Mouse (Mus musculus): ENCODE measurements at regions not wholly inside any gene's neighbourhood (a gene's known extent, or its start where the extent isn't known, plus 50 kb on each side); places are given as distances from the start of the nearest gene placed in this dataset.
"Not testable (repeated sequence)": the region's sequence is repeated elsewhere in the genome, so short reads cannot be mapped to it uniquely, and the experiment has no call there.

DNA sequence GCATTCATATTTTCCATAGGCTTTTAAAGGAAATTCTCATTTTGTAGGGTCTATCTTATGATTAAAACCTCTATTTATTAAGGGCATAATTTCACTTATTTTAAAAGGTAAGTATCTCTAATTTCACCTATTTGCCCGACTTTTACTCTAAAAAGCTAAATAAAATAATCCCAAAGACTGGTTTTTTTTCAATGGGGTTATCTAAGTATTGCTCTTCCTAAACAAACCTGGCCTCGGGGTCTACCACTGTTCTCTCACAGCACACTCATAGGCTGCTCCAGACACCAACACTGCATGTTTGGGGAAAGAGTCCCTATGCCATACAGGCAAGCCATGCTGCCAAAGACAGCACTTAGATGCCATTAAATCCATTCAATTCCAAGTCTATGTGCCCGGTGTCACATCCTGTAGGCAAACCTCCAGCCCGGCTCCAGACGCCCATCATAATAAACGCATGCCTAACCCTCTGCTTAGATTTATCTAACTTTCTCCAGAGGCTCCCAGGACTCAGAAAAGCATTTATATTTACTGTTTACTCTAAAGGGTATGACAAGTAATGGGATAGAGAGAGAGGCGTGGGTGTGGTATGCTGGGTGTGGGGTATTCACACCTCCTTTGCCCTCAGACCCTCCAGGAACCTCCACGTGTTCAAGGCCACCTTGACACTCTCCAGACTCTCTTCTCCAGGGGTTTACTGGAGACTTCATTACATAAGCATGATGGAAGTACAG, 62.5 kb upstream of the Cpm start:
- DNase-seq, result no peak

DNA sequence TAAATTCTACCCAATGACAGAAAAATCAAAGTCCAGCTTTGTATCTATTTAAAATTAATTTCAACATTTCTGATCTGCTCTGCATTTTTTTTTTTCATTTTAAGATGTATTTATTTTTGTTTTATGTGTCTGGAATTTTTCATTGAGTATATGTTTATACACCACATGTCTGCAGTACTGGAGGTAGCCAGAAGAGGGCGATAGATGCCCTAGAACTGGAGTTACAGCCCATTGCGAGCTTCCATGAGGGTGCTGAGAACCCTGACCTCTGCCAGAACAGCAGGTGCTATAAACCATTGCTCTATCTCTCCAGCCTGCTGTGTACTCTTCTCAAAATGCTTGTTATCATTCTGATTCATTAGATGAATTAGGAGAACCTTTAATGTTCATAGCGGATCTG, 63.1 kb upstream of the Cpm start:
- no peak for DNase-seq

- DNase-seq, result no peak
Measured at GRCm38 (mm10) chr10:117565529-117566086, 63.7 kb upstream of the Cpm start.

DNA sequence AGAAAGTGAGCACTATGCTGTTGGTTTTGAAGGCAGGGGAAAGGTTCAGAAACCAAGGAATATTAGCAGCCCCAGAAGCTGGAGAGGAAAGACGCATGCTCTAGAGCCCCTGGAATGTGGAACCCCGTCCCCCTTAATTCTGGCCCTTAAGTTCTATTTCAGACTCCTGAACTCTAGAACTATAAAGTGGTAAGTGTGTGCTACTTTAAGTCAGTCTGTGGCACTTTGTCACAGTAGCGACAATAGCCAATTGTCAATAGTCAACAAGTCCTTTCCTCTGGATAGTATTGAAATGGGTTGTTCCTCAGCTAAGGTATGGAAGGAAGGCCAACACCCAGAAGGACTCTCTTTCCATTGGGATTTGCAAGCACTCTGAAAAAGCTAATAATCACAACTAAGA, 64.2 kb upstream of the Cpm start:
- DNase-seq, result no peak

DNA sequence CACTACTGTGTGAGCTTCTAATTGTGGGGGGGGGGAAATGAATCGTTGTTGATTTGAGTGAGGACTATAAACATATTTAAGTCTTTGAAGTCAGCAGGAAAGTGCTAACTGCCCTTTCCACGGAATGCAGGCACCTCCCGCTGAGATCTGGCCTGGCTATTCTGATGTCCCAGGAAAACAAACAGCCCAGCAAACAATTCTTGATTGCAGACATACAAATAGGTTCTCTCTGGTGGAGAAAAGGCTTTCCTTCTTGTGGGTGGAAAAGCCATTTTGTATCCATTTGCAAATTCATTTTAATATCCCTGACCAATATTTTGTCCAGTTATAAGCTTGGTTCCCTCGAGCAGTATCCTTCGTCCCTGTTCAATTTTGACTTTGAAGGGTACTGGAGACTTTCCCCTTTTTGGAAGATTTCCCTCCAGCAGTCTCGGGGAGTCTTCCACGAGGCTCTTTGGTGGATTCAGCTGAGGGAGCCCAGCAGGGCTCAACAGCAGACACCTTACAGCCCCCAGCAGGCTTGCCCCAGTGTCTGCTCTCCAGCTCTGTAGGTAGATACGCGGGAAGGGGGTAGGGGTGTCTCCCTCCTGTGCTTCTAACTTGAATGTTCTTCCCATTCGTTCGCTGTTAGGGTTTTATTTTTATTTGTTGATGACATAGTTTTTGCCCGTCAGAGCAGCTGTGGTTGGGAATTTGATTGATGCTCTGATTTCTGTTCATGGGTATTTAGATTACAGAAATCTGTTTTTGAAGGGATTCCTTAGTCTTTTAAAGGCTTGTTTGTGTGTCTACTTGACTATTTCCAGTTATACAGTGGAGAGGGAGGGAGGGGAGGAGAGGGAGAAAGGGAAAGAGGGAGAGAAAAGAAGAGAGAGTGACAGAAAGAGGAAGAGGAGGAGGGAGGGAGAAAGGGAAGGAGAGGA, 64.9 kb upstream of the Cpm start:
- DNase-seq, result no peak

- no peak for DNase-seq
Measured at GRCm38 (mm10) chr10:117563429-117564117, 65.7 kb upstream of the Cpm start.

DNA sequence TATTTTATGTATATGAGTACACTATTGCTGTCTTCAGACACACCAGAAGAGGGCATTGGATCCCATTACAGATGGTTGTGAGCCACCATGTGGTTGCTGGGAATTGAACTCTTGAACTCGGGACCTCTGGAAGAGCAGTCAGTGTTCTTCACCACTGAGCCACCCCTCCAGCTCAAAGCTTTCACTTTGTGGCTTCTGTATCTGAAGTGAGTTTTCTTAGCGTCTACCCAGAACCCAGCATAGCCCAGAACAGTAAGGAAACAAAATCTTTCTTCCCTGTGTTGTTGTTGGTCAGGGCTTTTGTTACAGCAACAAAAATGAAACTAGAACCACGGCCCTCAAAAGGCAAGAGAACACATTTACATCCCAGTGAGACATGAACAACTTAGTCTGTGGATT, 66.5 kb upstream of the Cpm start:
- not testable (repeated sequence) for DNase-seq

DNA sequence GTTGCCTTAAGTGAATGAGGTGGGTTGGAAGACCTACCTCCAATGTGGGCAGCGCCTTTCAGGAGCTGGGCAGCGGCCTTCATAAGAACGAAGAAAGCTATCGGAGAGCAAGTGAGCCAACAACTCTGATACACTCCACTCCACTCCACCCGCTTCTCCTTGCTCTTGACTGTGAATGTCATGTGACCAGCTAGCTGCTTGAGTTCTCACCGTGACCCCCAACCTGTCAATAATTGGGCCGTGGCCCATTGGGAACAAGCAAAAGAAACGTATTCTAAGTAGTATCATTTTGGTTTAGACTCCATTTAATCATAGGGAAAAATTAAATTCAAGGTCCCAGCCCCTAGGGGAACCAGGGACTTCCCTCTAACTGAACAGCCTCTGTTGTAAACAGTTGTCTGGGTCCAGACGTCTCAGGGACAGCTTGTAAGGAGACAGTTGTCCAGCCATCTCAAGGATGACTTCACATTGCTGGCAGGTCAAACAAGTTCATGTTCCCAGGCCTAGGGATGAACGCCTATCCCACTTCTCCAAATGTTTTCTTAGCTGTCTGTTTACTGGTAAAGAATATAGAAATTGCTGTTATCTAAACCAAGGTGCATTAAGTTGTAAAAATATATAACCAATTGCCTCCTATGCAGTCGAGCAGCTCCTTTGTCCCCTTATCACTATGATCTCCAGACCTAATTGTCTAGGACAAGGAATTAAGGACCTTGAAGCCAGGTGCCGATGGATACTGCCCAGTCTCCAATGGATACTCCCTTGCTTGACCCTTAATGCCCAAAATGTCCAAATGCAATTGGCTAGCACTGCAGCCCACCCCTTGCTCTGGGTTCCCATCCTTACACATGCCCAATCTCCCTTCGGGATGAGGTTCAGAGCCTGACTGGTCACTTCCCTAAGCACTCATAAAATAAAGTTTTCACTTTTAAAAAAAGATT, 67.1 kb upstream of the Cpm start:
- no peak for DNase-seq

DNA sequence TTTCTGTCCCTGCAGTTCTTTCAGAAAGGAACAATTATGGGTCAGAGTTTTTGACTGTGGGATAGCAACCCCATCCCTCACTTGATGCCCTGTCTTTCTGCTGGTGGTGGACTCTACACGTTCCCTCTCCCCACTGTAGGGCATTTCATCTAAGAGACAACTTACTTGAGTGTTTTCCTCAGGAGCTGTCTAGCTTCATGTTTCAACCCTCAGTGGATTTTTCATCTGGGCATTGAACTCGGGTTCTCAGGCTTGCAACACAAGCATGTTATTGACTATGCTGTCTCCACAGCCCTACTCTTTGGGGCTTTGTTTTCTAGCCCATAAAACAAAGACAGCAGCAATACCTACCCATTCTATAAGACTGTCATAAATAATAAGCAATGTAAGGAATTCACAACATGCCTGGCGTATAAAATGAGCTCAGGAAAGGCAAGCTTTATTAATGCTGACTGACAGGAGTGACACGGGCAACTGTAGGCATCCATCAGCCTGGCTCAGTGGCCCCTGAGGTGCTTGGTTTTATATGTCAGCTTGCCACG, 68.0 kb upstream of the Cpm start:
- DNase-seq, result no peak

GRCm38 (mm10) chr10:117560396-117561278, 68.7 kb upstream of the Cpm start:
- DNase-seq, result no peak

DNA sequence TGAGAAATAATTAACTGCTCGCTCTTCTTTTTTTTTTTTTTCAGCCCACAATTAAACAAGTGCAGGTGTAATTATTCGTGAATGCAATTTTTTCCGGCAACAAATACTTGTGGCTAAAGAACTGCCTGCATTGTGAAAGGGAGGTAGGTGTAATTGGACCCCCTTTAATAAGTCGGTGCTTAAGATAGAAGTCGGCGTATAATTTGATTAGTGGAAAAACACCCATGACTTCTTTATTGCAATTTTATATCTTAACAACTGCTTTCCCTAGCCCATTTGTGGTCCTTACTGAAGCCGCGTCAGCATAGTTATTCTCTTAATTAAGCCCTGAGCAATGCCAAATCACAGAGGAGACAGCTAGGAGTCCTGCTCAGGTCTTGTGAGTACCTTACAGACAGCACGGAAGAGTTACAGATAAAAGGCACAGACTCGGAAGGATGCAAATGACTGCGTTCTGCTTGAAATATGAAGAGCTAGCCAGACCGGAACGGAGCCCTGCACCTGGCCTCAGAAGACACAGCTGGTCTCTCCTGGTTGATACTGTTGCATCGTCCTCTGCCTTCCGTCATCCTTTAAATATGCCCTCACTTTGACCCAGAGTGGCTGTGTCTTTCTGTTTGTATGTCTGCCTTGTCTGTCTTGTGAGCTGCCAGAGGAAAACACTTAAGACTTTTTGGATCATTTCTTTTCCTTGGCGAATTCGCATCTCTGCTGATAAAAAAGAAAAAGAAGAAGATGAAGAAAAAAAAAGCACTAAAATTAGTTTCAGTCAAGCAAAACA, 69.5 kb upstream of the Cpm start:
- no peak for DNase-seq

- DNase-seq, result no peak
Measured at GRCm38 (mm10) chr10:117558891-117559614, 70.2 kb upstream of the Cpm start.

DNA sequence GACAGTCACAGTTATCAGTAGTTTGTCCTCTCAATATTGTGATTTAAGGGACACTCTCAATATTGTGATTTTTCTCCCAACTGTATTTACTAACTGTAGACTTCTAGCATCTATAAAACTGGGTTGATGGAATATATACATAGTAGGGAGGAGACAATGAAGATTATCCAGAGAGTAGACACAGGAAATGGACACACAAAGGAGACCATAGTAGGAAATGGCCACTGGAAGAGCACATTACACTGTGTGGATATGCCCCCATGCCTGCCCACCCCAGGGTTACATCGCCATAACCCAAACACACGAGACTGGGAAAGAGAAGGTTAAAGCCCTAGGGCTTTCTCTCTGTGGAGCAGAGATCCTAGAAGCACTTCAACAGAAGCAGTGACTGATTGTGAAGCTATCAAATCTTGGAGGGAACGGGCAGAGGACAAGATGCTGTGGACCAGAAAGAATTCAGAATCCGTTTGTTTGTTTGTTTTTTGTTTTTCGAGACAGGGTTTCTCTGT, 71.0 kb upstream of the Cpm start:
- no peak for DNase-seq

DNA sequence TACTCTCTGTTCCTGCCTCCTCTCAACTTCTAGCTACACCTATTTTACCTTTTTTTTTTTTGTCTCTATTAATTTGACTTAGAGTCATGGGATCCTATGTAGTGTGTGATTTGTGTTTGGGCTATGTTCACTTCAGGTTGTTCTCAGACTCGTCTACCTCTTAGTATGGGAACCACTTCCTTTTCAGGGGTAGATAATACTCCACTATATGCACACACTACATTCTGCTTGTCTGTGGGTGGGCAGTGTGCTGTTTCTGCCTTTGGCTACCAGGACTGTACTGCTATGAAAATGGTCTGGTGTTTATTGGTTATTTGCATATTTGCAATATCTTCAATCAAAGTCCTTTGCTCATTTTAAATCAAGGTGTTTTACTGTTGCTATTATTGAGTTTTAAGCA, 71.6 kb upstream of the Cpm start:
- DNase-seq, result no peak

DNA sequence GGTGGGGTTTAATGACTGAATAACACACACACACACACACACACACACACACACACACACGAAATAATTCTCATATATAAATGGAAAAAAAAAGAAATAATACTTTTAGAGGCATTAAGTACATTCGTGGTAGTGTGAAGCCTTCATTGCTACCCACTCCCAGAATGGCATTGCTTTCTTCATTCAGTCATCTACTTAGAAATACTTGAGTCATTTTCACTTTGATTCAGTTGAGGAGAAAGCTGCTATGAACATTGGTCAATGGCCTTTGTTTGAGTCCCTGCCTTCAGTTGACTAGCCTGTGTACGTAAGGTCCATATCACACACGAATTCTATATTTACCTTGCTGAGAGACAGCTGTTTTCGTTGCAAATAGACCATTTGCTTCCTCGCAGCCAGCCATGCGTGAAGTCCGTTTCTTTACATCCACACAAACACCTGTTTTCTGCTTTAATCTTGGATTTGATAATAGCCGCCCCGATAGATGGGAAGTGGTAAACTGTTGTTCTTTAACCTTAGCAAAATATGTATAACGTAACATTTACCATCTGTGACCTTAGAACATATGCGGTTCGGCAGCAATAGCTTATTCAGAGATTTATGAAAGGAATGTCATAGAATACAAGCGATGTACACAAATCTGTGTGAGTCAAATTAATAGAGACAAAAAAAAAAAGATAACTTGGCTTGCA, 72.3 kb upstream of the Cpm start:
- no peak for DNase-seq

GRCm38 (mm10) chr10:117556027-117556789, 73.1 kb upstream of the Cpm start:
- no peak for DNase-seq

- no peak for DNase-seq
Measured at GRCm38 (mm10) chr10:117555542-117555941, 73.8 kb upstream of the Cpm start.

- DNase-seq, result no peak
Measured at GRCm38 (mm10) chr10:117555044-117555443, 74.3 kb upstream of the Cpm start.

Measured in kidney, adult 11 months (tissue).